Mouse (Mus musculus) kidney, postnatal 4 days (tissue): ENCODE results near the gene Sphk2.
A peak's percentile ranks its signal among the peaks of the same experiment; 100 is the strongest.

Experiments
- DNase-seq, 2 experiments: peaks; one replicate each; pipeline ENCODE4 v3.0.0; 2021; ENCODE audit warnings: mixed read lengths in 2 of 2

The Sphk2 gene

DNA sequence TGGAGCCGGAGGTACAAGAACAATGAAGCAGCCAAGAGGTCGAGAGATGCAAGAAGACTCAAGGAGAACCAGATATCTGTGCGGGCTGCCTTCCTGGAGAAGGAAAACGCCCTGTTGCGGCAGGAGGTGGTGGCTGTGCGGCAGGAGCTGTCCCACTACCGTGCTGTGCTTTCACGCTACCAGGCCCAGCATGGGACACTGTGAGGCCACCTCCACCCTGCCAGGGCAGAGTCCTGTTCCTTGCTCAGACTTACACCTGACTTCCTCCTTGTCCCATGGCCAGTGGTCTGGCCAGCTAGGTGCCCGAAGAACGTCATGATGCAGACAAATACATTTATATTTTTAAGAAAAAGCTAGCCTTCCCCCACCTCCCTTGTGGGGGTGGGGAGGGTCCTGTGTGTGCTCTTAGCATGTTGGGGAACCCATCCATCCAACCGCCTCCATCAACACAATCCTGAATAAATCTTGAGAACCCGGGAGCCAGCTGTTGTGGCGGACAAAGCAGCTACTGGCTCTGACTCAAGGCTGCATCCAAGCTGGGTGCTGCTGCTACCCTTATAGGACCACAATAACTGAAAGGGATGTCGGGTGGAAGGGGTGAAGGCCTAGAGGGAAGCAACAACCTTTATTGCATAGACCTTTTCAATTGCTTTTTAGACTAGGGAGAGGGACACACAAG is 8.0 kb downstream of the Sphk2 start:
- no peak for DNase-seq

DNA sequence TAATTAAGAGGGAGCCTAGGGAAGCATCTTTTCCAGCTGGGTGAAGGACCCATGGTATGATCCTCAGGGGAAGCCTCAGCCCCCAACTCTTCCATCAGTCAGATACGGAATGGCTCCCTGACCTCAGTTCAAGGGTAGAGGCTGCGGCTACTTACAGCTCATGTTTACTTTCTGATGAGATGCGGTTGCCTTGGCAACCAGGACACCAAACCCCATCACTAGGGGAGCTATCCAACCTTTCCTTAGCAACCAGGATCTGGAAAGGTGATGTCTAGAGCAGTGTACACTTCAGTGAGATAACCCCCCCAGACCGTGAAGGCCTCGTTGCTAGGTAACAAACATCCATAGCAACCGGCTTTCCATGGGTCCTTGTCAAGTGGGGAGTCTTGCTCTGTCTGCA is 8.8 kb downstream of the Sphk2 start:
- peak in 1 of 2 experiments; percentile 6 for DNase-seq

DNA sequence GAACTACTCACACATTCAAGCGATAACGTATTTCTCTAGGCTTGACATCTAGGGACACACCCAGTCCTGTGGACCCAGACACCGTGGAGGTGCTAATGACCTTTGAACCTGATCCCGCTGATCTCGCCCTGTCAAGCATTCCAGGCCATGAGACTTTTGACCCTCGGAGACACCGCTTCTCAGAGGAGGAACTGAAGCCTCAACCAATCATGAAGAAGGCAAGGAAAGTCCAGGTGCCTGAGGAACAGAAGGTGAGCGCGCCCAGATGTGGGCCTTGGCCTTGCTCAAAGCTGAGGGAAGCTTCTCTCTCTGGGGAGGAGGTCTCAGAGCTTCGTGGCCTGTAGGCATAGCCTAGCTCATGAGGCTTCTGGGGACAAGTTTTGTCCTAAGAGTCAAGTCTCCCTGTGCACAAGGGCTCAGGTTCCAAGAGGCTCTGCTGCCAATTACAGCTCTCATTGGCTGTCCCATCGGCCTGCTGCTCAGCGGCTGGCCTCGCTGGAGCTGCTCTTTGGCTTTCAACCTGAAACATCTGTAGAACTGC is 9.5 kb downstream of the Sphk2 start:
- DNase-seq: peak; percentile 37 to 58

DNA sequence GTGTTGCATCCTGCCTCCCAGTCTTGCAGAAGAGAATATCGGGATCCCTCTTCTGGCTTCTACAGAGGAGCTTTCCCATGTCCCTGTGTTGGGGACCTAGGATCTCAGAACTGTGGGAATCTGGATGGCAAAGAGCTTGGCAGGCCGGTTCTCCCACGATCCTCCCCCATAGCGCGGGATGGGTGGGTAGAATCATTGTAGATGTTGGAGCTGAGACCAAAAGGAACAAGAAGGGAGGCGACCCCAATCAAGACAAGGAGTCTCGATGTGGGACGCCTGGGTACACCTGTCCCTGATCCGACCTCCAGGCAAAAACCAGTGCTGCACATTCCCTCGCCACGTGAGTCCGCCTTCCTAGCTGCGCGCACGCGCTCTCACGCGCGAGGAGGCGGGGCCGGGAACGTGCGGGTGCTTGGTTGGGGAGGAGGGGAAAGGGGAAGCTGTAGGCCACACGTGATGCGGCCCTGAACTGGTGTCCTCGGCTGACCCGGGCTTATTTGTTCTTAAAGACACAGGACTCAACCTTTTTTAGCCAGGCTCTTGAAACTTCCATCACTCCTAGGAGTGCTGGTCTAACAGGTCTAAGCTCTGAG is 10.3 kb downstream of the Sphk2 start:
- peak; percentile 95 to 97 for DNase-seq

DNA sequence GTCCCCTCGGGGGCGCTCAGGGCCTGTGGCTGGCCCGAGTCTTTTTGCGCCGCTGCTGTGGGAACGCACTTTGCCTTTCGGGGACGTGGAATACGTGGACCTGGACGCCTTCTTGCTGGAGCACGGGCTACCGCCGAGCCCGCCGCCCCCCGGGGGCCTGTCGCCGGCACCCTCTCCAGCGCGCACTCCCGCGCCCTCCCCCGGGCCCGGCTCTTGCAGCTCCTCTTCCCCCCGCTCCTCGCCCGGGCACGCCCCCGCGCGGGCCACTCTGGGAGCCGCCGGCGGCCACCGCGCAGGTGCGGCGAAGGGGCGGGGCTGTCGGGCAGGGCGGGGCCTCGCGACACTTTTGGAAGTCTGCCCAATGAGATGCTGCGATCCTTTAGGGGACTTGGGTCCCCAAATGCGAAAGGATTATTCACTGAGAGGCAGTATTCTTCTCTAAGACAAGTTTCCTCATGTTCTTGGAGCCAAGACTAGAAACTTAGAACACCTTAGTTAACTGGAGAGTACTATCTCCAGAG is 11.0 kb downstream of the Sphk2 start:
- peak; percentile 90 to 95 for DNase-seq

DNA sequence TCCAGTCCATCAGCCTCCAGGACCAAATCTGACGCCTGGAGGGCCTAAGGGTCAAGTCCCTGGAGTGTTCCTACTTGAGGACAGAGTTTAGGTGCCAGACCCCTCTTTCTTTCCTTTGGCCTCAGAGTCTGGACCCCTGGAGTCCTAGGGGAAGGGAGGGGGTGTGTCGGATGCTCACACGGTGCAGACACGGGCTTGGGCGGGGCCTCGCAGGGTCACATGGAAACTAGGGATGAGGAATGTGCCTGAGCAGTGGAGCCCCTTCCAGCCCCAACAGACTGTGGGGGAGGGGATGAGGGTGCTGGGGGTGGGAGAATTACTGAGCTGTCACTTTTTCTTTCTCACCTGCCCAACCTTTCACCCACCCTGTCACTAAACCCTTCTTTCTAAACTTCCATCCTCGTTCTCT is 11.9 kb downstream of the Sphk2 start:
- peak; percentile 84 to 91 for DNase-seq

DNA sequence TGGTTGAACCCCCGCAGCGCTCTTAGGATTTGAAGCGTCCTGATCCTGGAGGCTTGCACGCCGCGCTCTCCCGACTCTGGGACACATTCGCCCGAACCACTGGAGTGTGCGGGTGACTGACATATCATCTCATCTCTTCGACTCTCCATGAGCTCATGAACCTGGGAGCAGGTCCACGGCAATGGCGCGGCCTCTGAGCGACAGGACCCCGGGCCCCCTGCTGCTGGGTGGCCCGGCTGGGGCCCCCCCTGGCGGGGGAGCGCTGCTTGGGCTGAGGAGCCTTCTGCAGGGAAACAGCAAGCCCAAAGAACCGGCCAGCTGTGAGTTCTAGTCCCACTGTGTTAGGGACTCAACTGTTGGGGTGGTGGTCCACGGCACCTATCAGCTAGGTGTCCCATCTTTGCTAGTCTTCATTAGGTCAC is 12.3 kb downstream of the Sphk2 start:
- no peak for DNase-seq

DNA sequence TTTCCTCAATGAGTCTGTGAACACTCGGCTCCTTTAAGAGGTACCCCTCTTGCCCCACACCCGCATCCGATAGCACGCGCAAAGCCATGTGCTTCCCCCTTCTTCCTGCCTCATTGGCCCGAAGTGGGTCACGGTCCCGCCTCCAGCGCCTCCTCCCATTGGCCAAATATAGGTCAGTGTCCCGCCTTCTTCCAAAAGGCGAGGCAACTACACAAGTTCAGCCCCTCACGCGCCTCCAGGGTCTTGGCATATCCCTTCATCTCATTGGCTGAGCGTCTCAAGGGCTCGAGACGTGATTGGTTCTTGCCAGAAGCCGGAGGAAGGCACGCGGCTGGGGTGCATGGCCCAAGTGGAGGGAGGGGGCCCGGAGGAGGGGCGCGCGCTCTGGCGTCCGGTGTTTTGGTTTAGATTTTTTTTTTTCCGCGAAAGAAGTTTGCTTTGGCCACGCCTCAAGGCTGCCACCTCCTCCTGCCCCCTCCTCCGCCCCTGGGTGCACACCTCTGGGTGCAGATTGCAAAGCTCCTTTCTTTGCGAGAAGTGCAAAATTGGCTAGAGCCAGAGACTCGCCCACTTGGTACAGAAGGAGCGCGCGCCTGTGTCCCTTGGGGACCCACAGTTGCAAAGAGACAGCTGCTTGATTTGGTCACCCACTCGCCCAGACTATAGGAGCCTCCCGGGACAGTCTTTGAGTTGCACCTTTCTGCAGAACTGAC is 12.9 kb downstream of the Sphk2 start, which contains the start of gene Dbp:
Gene Dbp (plus strand): TSS at position 359 of the 713 bp plus-strand sequence.
- DNase-seq: peak; percentile 98 to 99

DNA sequence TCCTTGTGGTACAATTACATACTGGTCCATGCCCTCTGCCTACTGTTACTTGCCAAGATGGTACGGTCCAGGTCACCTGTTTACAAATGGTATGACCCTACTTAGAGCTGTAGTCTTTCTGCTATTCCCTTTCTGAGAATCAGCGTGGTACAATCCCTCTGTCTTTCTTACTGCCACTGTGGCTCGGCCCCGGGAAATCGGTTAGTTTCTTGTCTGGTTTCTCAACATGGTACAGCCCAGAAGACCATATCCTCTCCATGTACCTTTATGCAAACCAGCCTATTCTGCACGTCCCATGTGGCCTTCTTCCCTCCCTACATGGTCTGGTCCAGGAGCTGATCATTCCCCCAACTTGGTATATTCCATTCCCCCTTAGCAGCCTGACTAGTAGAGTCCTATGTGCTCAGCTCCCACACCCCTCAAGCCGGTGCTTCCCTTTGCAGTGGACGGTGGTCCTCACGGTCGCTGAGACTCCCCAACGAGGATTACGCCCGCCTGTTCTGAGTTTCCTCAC is 13.7 kb downstream of the Sphk2 start:
- DNase-seq: peak; percentile 69 to 80

DNA sequence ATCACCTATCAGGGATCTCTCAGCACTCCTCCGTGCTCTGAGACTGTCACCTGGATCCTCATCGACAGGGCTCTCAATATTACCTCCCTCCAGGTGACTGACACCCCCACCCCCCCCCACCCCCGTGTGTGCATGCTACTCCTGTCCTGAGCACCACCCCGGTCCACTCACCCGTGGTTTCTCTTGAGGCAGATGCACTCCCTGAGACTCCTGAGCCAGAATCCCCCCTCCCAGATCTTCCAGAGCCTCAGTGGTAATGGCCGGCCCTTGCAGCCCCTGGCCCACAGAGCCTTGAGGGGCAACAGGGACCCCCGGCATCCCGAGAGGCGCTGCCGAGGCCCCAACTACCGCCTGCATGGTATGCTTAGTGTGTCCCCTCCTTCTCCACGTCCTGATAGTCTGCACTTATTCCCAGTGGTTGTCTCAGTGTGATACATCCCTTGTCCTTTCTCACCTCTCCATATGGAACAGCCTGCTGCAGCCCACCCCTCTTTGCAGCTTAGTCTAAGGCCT is 14.2 kb downstream of the Sphk2 start:
- no peak for DNase-seq

DNA sequence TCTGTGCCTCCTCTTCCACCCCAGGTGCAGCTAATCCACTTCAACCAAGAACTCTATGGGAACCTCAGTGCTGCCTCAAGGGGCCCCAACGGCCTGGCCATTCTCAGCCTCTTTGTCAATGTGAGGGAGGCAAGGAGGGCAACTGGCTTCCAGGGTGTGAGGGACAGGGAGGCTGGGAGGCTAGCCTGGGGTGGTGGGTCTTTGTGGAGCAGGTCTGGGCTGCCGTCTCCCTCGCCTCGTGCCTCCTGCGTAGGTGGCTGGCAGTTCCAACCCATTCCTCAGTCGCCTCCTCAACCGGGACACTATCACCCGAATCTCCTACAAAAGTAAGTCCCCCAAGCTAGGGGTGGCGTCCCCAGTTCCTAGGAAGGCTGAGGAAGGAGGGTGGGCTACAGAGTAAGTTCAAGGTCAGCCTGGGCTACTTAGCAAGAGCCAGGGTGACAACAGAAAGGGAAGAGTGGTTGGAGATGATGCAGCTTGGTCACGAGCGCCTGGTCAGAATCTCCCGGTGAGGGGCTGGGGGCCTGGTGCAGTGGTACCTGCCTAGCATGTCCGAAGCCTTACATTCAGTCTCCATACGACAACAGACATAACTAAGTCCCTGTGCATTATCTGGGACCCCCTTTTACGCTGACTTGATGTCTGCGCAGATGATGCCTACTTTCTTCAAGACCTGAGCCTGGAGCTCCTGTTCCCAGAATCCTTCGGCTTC is 14.8 kb downstream of the Sphk2 start:
- DNase-seq: peak in 1 of 2 experiments; percentile 6

DNA sequence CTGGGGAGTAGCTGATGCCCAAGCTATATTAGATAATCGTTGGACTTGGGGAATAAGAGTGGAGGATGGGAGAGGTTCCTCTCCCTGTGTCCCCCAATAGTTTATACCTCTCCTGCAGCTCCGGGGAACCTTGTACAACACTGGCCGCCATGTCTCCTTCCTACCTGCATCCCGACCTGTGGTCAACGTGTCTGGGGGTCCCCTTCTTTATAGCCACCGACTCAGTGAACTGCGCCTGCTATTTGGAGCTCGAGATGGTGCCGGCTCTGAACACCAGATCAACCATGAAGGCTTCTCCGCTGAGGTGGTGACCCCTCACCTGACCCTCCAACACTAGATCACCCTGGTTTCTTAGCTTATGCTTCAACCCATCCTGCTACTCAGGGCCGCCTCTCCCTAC is 15.5 kb downstream of the Sphk2 start:
- no peak for DNase-seq

DNA sequence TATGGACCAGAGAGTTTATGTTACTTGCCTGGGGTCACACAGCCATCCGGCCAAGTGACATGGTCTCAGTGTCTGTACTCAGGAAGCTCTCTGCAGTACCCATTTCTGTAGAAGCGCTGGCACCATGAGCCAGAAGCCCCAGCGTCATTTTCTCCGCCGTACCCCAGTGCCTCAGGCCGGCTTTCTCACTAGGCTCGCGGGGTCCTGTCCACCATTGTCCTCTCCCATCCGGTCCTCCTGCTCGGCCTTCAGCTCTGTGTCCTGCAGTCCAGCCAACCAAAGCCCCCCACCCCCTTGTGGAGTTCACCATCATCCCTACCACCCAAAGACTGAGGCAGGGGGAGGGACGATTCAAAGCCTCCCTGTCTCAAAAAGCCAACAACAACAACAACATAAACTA is 16.2 kb downstream of the Sphk2 start:
- no peak for DNase-seq

DNA sequence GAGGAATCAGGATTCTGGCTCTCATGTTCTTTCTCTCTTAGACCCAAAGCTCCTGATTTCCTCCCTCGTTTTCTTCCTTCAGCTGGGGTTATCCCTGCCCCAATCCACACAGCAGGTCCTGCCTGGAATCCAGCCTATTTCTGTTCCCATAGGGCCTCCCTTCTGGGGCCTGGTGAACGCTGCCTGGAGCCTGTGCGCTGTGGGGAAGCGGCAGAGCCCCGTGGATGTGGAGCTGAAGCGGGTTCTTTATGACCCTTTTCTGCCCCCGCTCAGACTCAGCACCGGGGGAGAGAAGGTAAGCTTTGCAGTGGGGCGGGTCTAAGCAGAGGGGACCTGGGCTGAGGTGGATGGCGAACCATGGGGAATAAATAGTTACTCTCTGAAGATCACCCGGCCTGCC is 16.7 kb downstream of the Sphk2 start:
- peak in 1 of 2 experiments; percentile 57 for DNase-seq

DNA sequence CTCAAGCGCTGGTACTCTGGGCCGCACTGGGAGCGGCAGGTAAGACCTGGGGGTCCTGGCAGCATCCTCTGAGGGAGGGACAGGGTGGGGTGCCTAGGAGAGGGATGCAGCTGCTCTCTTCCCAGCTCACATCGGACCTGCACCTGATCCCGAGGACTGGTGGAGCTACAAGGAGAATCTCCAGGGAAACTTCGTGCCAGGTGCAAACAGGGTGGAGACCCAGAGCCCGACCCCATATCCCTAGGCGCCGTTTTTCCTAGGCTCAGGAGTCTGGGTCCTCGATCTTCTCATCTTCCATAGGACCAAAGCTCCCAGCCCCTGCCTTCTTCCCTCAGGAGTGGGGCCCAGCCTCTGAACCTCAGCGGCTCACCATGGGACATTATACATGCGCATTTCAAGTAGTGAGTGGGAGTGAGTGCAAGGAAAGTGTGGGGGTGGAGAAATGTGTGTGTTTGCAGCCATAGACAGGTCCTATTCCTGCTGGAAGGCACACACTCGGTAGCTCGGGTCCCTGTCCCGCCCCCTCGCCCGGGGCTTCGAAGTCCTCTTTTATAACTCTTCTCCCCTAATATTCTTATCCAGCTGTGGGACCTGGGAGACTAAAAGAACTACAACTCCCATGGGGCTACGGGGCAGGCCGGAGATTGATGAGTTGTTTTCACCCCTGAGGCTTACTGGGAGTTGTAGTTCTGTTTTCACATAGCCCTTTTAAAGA is 17.3 kb downstream of the Sphk2 start:
- DNase-seq: peak; percentile 81 to 86

DNA sequence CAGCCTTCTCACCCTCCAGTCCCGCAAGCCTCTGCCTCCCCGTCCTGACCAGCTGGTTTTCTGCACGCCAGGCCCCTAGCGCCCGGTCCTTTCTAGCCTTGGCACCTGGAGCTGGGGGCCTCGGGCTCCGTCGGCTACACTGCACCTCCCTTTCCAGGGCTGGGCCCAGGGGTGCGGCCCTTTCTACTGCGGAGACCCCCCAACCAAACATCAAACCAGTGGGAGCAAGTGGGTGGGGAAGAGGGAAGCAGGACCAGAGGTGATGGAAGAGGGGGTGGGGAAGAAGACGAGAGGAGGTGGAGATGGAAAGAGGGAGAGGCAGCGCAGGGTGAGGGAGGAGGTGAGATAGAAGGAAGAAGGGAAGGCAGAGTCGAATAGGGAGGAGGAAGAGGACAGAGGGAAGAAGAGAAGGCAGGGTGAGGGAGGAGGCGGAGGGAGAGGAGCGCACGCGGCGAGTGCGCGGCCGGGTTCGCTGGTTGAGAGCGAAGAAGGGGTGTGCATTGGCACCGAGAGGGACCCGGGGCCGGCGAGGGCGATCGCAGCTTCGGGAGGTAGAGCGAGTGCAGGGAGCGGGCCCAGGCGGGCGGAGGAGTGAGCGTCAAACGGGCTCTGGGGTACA is 18.2 kb downstream of the Sphk2 start, which contains the start of gene Car11:
Gene Car11 (plus strand): TSS at position 321 of the 619 bp plus-strand sequence.
- no peak for DNase-seq

DNA sequence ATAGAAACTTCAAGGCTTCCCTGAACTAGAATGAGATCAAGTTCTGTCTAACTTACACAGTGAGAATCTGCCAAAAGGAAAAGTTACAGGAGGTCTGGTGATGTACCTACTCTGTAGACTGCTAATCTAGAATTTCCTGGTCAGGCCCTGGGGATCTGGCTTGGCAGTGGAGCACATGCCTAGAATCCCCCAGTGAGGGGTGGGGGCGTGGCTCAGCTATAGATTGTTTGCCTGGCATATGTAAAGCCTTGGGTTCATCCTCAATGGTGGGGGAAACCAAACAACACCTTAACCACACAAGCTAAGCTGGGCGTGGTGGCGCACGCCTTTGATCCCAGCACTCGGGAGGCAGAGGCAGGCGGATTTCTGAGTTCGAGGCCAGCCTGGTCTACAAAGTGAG is 19.9 kb downstream of the Sphk2 start:
- DNase-seq: no peak

DNA sequence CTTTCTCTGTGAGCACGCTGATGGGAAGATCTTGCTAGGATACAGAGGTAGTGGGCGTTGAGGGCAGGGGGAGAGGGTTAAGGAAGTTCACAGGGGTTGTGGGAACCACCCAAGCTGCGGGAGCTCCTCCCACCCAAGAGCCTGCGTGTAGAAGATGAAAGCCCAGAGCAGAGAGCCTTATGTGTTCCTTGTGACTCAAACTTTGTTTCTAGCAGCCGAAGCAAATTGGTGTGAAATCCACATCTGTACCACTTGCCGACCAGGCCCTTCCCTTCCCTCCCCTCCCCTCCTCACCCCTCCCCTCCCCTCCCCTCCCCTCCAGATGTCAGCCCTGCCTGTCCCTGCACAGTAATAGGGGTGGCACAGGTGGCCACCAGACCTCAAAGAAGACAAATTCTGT is 22.7 kb downstream of the Sphk2 start:
- DNase-seq: no peak

DNA sequence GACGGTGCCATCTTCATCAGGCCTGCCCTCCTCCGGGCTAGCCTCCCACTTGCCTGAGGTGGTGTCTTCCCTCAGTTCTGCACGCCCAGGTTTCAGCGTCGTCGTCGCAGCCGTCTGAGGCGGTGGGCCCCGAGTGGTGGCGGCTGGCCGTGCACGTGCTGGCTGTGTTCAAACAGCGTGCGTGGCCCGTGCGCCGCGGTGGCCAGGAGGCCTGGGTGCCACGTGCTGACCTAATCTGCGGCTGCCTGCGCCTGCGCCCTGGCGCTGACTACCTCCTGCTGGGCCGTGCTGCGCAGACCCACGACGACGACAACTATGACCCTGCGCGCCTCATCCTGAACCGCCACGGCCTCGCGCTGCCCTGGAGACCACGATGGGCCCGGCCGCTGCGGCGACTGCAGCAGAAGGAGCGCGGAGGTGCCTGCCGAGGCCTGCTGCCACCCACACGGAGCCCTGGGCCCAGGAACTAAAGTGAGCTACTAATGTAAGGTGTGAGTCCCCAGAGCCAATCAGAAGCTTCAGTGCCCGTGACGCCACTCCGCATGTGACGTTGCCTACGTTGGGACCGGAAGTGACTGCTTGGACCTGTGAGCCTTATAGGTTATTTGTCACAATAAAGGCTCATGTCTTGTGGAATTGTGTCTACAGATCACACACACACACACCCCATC is 23.7 kb downstream of the Sphk2 start, which contains the start of gene Sec1:
Gene Sec1 (minus strand): TSS at position 482 of the 671 bp plus-strand sequence.
- DNase-seq: no peak

DNA sequence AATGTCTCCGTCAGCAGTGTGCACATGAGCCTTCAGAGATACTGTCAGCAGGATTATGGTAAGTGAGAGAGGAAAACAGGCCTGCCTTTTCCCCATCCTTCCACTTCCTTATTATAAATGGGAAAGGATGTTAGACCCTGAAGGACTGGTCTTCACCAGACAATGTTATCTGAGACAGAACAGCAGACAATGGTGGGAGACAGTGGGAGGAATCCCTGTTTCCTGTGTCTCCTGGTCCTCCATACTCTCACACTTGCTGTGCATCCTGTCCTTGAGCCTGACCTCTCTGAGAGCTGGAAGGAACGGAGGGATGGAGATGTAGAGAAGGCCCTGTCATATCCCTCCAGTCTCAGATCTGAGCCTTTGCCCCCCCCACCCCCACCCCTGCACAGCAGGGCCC is 25.4 kb downstream of the Sphk2 start:
- no peak for DNase-seq
